Mouse (Mus musculus) layer of hippocampus, adult 18-20 months (tissue): Measurements from ENCODE around the gene Stat5b. TPM values are rescaled to one million over a fixed set of nuclear protein-coding genes. Genes with fewer than 3 reads are reported as not detected.

Experiments
- DNase-seq, 2 experiments: peaks; one replicate each; pipeline ENCODE4 v3.0.0; 2022; ENCODE audit warnings: low spot score in 2 of 2
- total RNA-seq, 2 experiments: library from RNA; stranded (reverse); gene quantifications; 2 replicates each; pipeline ENCODE4 v1.2.3; 2021

Stat5b gene
- total RNA-seq, 2 experiments from 2014 or later, result 12.1 to 16.2 TPM

- DNase-seq, result no peak
These were observed 33.2 kb downstream of the Stat5b start for GRCm38 (mm10) chr11:100817311-100817710.

- DNase-seq, result no peak
These were observed 33.7 kb downstream of the Stat5b start for GRCm38 (mm10) chr11:100816801-100817200.

- DNase-seq, result no peak
These were observed 34.2 kb downstream of the Stat5b start for GRCm38 (mm10) chr11:100816342-100816741.

GRCm38 (mm10) chr11:100814498-100814897 is 36.0 kb downstream of the Stat5b start:
- DNase-seq, result no peak

- no peak for DNase-seq
These were observed 39.4 kb downstream of the Stat5b start for GRCm38 (mm10) chr11:100811132-100811531.

GRCm38 (mm10) chr11:100810516-100810915 is 40.0 kb downstream of the Stat5b start:
- DNase-seq, result no peak

- DNase-seq, result no peak
These were observed 43.9 kb downstream of the Stat5b start for GRCm38 (mm10) chr11:100806380-100807305.

- no peak for DNase-seq
These were observed 45.0 kb downstream of the Stat5b start for GRCm38 (mm10) chr11:100805535-100805934.

GRCm38 (mm10) chr11:100804409-100804808 is 46.1 kb downstream of the Stat5b start:
- DNase-seq, result no peak

- DNase-seq, result no peak
These were observed 51.1 kb downstream of the Stat5b start for GRCm38 (mm10) chr11:100799426-100799825.

GRCm38 (mm10) chr11:100796585-100796984 is 53.9 kb downstream of the Stat5b start:
- no peak for DNase-seq

GRCm38 (mm10) chr11:100795386-100795785 is 55.1 kb downstream of the Stat5b start:
- no peak for DNase-seq

- peak in 1 of 2 experiments; percentile 31 for DNase-seq
These were observed 59.0 kb downstream of the Stat5b start for GRCm38 (mm10) chr11:100791457-100792049.

- peak in 1 of 2 experiments; percentile 49 for DNase-seq
These were observed 59.9 kb downstream of the Stat5b start for GRCm38 (mm10) chr11:100790644-100791043.

GRCm38 (mm10) chr11:100789702-100790101 is 60.8 kb downstream of the Stat5b start:
- DNase-seq, result no peak

GRCm38 (mm10) chr11:100785774-100786173 is 64.8 kb downstream of the Stat5b start:
- DNase-seq, result peak in 1 of 2 experiments; percentile 30

GRCm38 (mm10) chr11:100784286-100784685 is 66.2 kb downstream of the Stat5b start:
- DNase-seq, result no peak

GRCm38 (mm10) chr11:100782568-100782967 is 68.0 kb downstream of the Stat5b start:
- DNase-seq, result no peak

GRCm38 (mm10) chr11:100781763-100782475 is 68.6 kb downstream of the Stat5b start:
- no peak for DNase-seq

GRCm38 (mm10) chr11:100780247-100780646 is 70.3 kb downstream of the Stat5b start:
- no peak for DNase-seq

- DNase-seq, result no peak
These were observed 72.5 kb downstream of the Stat5b start for GRCm38 (mm10) chr11:100778069-100778468.

GRCm38 (mm10) chr11:100775921-100776320 is 74.6 kb downstream of the Stat5b start:
- no peak for DNase-seq
